Mouse (Mus musculus): ENCODE measurements around the gene Tmem117.

Tmem117 gene

GRCm38 (mm10) chr15:94776119-94777069 is 147.4 kb downstream of the Tmem117 start:
- no peak for DNase-seq

- DNase-seq: peak; percentile 89
Measured at GRCm38 (mm10) chr15:94781556-94781955, 152.5 kb downstream of the Tmem117 start.

GRCm38 (mm10) chr15:94793455-94793854 is 164.4 kb downstream of the Tmem117 start:
- peak; percentile 27 for DNase-seq

GRCm38 (mm10) chr15:94795484-94795883 is 166.5 kb downstream of the Tmem117 start:
- no peak for DNase-seq

- no peak for DNase-seq
Measured at GRCm38 (mm10) chr15:94798236-94798635, 169.2 kb downstream of the Tmem117 start.

GRCm38 (mm10) chr15:94801462-94801861 is 172.4 kb downstream of the Tmem117 start:
- DNase-seq: no peak

- no peak for DNase-seq
Measured at GRCm38 (mm10) chr15:94802820-94803219, 173.8 kb downstream of the Tmem117 start.

- DNase-seq: no peak
Measured at GRCm38 (mm10) chr15:94803624-94804342, 174.8 kb downstream of the Tmem117 start.

GRCm38 (mm10) chr15:94806005-94806404 is 177.0 kb downstream of the Tmem117 start:
- no peak for DNase-seq

GRCm38 (mm10) chr15:94811550-94811949 is 182.5 kb downstream of the Tmem117 start:
- DNase-seq: peak; percentile 59

GRCm38 (mm10) chr15:94814213-94815100 is 185.4 kb downstream of the Tmem117 start:
- peak; percentile 94 for DNase-seq

- DNase-seq: no peak
Measured at GRCm38 (mm10) chr15:94835634-94836033, 206.6 kb downstream of the Tmem117 start.

GRCm38 (mm10) chr15:94838646-94839045 is 209.6 kb downstream of the Tmem117 start:
- no peak for DNase-seq

- no peak for DNase-seq
Measured at GRCm38 (mm10) chr15:94847501-94847900, 218.5 kb downstream of the Tmem117 start.

GRCm38 (mm10) chr15:94859641-94860040 is 230.6 kb downstream of the Tmem117 start:
- no peak for DNase-seq

- peak; percentile 23 for DNase-seq
Measured at GRCm38 (mm10) chr15:94861173-94861572, 232.1 kb downstream of the Tmem117 start.

- DNase-seq: no peak
Measured at GRCm38 (mm10) chr15:94864134-94864533, 235.1 kb downstream of the Tmem117 start.

- DNase-seq: no peak
Measured at GRCm38 (mm10) chr15:94868372-94868771, 239.3 kb downstream of the Tmem117 start.

GRCm38 (mm10) chr15:94885026-94885425 is 256.0 kb downstream of the Tmem117 start:
- DNase-seq: peak; percentile 10

- DNase-seq: no peak
Measured at GRCm38 (mm10) chr15:94893201-94893600, 264.2 kb downstream of the Tmem117 start.

GRCm38 (mm10) chr15:94894086-94894485 is 265.1 kb downstream of the Tmem117 start:
- DNase-seq: peak; percentile 42

- peak; percentile 81 for DNase-seq
Measured at GRCm38 (mm10) chr15:94895681-94896080, 266.6 kb downstream of the Tmem117 start.

GRCm38 (mm10) chr15:94903188-94903587 is 274.2 kb downstream of the Tmem117 start:
- DNase-seq: no peak

All from heart, adult 11 months (tissue).